Mouse (Mus musculus): ENCODE measurements around the gene AU040320. TPM values are rescaled to one million over a fixed set of nuclear protein-coding genes. Genes with fewer than 3 reads are reported as not detected.

AU040320 gene
- polyA plus RNA-seq, 1 experiment from 2014 or later: 20.7 TPM

- Histone ChIP-seq H3K27ac (ENCODE audit: low read depth, low read length) (no peak overlapping the region), H3K27me3 (ENCODE audit: control insufficient read depth, insufficient read depth, low read length) (no peaks in the 10 kb centered on the region), H3K4me1 (ENCODE audit: control insufficient read depth, insufficient read depth, low read length) (no peaks in the 10 kb centered on the region), H3K4me2 (no peak overlapping the region), H3K36me3 (ENCODE audit: control insufficient read depth, insufficient read depth, low read length) (peaks cover 16% of the 10 kb centered on the region), H3K9ac (ENCODE audit: low read depth, low read length) (no peak overlapping the region), H3K9me3 (replicated peaks; ENCODE audit: control insufficient read depth, low read length) (no peaks in the 10 kb centered on the region), H3K4me3 (ENCODE audit: low read depth, low read length) (no peak overlapping the region)
- no peak for ATAC-seq (replicated peaks; ENCODE audit: insufficient number of reproducible peaks, low FRiP score, low TSS enrichment)
- 88% methylated on average over 5 of the region's 5 CpGs for WGBS (ENCODE audit: insufficient replicate concordance)
Observed at GRCm38 (mm10) chr4:126879560-126880275, 126.4 kb downstream of the AU040320 start.

GRCm38 (mm10) chr4:126883602-126884001, 130.3 kb downstream of the AU040320 start:
- no peak for ATAC-seq (replicated peaks; ENCODE audit: insufficient number of reproducible peaks, low FRiP score, low TSS enrichment)
- Histone ChIP-seq H3K27ac (ENCODE audit: low read depth, low read length) (no peak overlapping the region), H3K9me3 (replicated peaks; ENCODE audit: control insufficient read depth, low read length) (no peaks in the 10 kb centered on the region), H3K4me1 (ENCODE audit: control insufficient read depth, insufficient read depth, low read length) (no peaks in the 10 kb centered on the region), H3K9ac (ENCODE audit: low read depth, low read length) (no peak overlapping the region), H3K27me3 (ENCODE audit: control insufficient read depth, insufficient read depth, low read length) (no peaks in the 10 kb centered on the region), H3K4me3 (ENCODE audit: low read depth, low read length) (no peak overlapping the region), H3K4me2 (no peak overlapping the region), H3K36me3 (ENCODE audit: control insufficient read depth, insufficient read depth, low read length) (peaks cover 19% of the 10 kb centered on the region)
- WGBS (ENCODE audit: insufficient replicate concordance): 89% methylated on average over 5 of the region's 5 CpGs

GRCm38 (mm10) chr4:126885953-126886352, 132.6 kb downstream of the AU040320 start:
- Histone ChIP-seq H3K4me1 (ENCODE audit: control insufficient read depth, insufficient read depth, low read length) (no peaks in the 10 kb centered on the region), H3K27me3 (ENCODE audit: control insufficient read depth, insufficient read depth, low read length) (no peaks in the 10 kb centered on the region), H3K4me2 (no peak overlapping the region), H3K4me3 (ENCODE audit: low read depth, low read length) (no peak overlapping the region), H3K36me3 (ENCODE audit: control insufficient read depth, insufficient read depth, low read length) (peaks cover 26% of the 10 kb centered on the region), H3K27ac (ENCODE audit: low read depth, low read length) (no peak overlapping the region), H3K9me3 (replicated peaks; ENCODE audit: control insufficient read depth, low read length) (no peaks in the 10 kb centered on the region), H3K9ac (ENCODE audit: low read depth, low read length) (no peak overlapping the region)
- ATAC-seq (replicated peaks; ENCODE audit: insufficient number of reproducible peaks, low FRiP score, low TSS enrichment): no peak
- WGBS (ENCODE audit: insufficient replicate concordance): 71% methylated on average over 1 of the region's 1 CpGs

- no peaks in the 10 kb centered on the region for H3K27me3 ChIP-seq (ENCODE audit: control insufficient read depth, insufficient read depth, low read length)
- no peak overlapping the region for H3K4me2 ChIP-seq
- H3K4me1 ChIP-seq (ENCODE audit: control insufficient read depth, insufficient read depth, low read length): no peaks in the 10 kb centered on the region
- WGBS (ENCODE audit: insufficient replicate concordance): 90% methylated on average over 8 of the region's 8 CpGs
- H3K27ac ChIP-seq (ENCODE audit: low read depth, low read length): no peak overlapping the region
- no peak for ATAC-seq (replicated peaks; ENCODE audit: insufficient number of reproducible peaks, low FRiP score, low TSS enrichment)
- no peak overlapping the region for H3K4me3 ChIP-seq (ENCODE audit: low read depth, low read length)
- H3K36me3 ChIP-seq (ENCODE audit: control insufficient read depth, insufficient read depth, low read length): peaks cover 24% of the 10 kb centered on the region
- no peak overlapping the region for H3K9ac ChIP-seq (ENCODE audit: low read depth, low read length)
- no peaks in the 10 kb centered on the region for H3K9me3 ChIP-seq (replicated peaks; ENCODE audit: control insufficient read depth, low read length)
Observed at GRCm38 (mm10) chr4:126889879-126890278, 136.5 kb downstream of the AU040320 start.

Other genes with a start within 250 kb of the AU040320 start
- gene Ago4, start 220.1 kb upstream of the AU040320 start, polyA plus RNA-seq (2014; fragmentation: Nextera tagmentation; extraction: Ambion mirVana): 1.1 and 1.3 TPM in 2 replicates
- 23.1 and 36.3 TPM in 2 replicates for gene Clspn, start 196.6 kb upstream of the AU040320 start, polyA plus RNA-seq (2014; fragmentation: Nextera tagmentation; extraction: Ambion mirVana)
- gene 5730409E04Rik, start 143.7 kb upstream of the AU040320 start, polyA plus RNA-seq (2014; fragmentation: Nextera tagmentation; extraction: Ambion mirVana): 1.6 and 1.9 TPM in 2 replicates
- gene Psmb2, start 75.9 kb upstream of the AU040320 start, polyA plus RNA-seq (2014; fragmentation: Nextera tagmentation; extraction: Ambion mirVana): 411 and 434 TPM in 2 replicates
- gene Tfap2e, start 17.3 kb upstream of the AU040320 start, polyA plus RNA-seq (2014; fragmentation: Nextera tagmentation; extraction: Ambion mirVana): not detected in 2 replicates
- 19.3 and 20.4 TPM in 2 replicates for gene Ncdn, start 106 bp upstream of the AU040320 start, polyA plus RNA-seq (2014; fragmentation: Nextera tagmentation; extraction: Ambion mirVana)
- 16.1 and 17.9 TPM in 2 replicates for gene Zmym4, start 214.6 kb downstream of the AU040320 start, polyA plus RNA-seq (2014; fragmentation: Nextera tagmentation; extraction: Ambion mirVana)

Data from heart, embryonic 11.5 days (tissue).